Mouse (Mus musculus): Measurements from ENCODE around the gene Mst1r.

The Mst1r gene

DNA sequence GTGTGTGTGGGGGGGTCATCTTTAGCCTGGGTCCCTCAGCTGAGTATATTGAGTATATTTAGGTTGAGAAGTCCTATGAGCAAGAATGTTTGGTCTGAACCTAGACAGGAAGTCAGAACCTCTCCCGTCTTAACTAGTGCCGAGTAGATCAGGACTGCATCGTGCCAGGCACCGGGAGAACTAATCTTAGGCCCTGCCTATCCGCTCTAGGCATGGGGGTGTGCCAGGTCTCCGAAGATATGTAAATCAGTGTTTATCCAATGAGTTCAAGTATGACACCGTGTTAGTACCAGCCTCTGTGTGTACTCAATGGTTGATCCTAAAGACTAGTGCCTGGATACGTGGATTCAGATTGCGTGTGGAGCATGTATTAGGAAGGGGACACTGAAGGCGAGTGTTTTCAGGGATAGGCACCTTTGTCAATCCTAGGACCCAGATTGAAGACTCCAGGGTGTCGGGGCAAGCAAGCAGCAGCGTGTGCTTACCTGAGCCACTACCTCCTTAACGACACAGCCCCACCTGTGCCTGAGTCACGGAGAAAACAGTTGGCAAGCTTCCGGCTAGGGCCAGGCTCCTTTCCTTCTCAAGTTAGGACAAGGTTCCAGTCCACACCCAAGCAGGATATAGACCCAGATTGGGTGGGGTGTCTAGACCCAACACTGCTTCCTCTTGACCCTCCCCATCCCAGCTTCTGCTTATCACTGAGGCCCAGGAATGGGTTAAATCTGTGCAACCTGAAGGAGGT lies 3.5 kb downstream of the Mst1r start:
- in situ Hi-C loops (cut with MboI; ENCODE audit: unreplicated experiment in 2 of 2): loop anchor here in 1 of 2 experiments (5.0 kb wide), 1 partner anchor 37 kb away; no protein-coding TSS in a partner anchor

GRCm38 (mm10) chr9:107914764-107915420 lies 8.2 kb downstream of the Mst1r start:
- in situ Hi-C loops (cut with MboI; ENCODE audit: unreplicated experiment in 2 of 2): loop anchor here in 1 of 2 experiments (5.0 kb wide), 1 partner anchor 32 kb away; no protein-coding TSS in a partner anchor

DNA sequence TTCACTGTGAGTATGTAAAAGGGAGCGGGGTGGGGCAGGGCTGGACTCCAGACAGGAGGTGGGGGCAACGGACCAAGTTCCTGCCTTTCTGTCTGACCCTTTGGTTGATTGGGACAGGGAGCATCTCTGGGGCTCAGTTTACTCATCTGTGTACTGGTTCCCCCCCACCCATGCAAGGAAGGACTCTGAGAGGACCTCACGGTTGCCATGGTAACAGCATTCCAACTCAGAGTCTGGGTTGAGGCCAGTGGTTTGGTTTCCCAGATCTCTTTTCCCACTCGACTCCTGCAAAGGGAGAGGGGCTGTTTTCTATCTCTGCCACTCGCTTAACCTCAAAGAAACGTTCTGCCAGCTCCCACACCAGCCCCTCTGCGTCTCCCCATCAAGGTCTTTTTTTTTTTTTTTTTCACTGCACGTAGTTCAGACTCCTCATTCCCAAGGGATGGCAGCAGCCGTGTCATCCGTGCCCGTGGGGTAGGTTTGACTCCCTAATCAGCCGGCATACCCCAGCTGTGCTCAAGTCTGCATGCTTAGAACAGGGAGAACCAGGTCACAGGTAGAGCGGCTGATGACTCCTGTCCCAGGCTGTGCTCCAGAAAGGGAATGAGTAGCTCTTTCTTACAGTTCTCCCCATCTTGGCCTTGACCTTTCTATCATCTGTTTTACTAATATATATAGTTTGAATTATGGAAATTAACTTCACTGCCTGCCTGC lies 11.4 kb downstream of the Mst1r start:
- in situ Hi-C loops (cut with MboI; ENCODE audit: unreplicated experiment in 2 of 2): no loop called here

DNA sequence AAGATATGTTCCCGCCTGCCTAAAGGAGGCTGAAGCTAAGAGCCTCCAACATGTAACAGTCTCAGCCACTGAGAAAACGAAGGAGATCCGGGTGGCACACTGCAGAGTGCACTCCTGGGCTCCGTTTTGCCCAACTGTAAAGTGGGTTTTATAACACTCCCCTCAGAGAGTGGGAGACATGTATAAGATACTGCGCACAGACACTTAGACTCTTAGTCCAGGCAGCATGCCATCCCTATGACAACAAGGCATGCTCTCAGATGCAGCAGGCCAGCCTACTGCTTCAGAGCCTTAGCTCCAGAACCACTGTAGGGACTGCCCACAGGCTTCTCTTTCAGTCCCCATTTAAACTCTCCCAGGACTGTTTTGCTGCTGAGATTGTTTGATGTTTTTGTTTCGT lies 12.2 kb downstream of the Mst1r start:
- in situ Hi-C loops (cut with MboI; ENCODE audit: unreplicated experiment in 2 of 2): no loop called here

GRCm38 (mm10) chr9:107919441-107919840 lies 12.8 kb downstream of the Mst1r start:
- in situ Hi-C loops (cut with MboI; ENCODE audit: unreplicated experiment in 2 of 2): no loop called here

- in situ Hi-C loops (cut with MboI; ENCODE audit: unreplicated experiment in 2 of 2): no loop called here
These were observed 16.3 kb downstream of the Mst1r start for GRCm38 (mm10) chr9:107923021-107923420.

- in situ Hi-C loops (cut with MboI; ENCODE audit: unreplicated experiment in 2 of 2): no loop called here
These were observed 17.3 kb downstream of the Mst1r start for GRCm38 (mm10) chr9:107923956-107924355.

- in situ Hi-C loops (cut with MboI; ENCODE audit: unreplicated experiment in 2 of 2): no loop called here
These were observed 18.6 kb downstream of the Mst1r start for GRCm38 (mm10) chr9:107925251-107925650.

GRCm38 (mm10) chr9:107926920-107927420 lies 20.3 kb downstream of the Mst1r start:
- in situ Hi-C loops (cut with MboI; ENCODE audit: unreplicated experiment in 2 of 2): no loop called here

DNA sequence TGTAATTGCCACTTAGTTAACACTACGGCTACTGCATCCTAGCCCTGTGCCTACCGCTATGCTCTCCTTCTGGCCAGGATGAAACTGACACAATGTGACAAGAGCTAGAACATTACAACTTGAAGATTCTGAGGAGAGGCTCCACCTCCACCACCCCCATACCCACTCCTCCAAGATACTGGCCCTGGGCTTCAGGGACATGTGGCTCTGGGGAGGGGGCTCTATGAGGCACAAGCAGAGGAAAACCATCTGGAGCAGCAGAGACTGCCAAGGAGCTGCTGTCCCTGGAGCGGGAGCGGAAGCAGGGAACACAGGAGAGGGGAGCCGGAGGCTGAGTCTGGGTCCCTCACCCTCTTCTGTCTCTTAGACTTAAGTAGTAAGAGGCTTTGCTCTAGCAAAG lies 21.1 kb downstream of the Mst1r start:
- in situ Hi-C loops (cut with MboI; ENCODE audit: unreplicated experiment in 2 of 2): no loop called here

GRCm38 (mm10) chr9:107928169-107928568 lies 21.5 kb downstream of the Mst1r start, which contains the start of gene Actl11:
Gene Actl11 (plus strand): TSS chr9:107928469.
- in situ Hi-C loops (cut with MboI; ENCODE audit: unreplicated experiment in 2 of 2): no loop called here

DNA sequence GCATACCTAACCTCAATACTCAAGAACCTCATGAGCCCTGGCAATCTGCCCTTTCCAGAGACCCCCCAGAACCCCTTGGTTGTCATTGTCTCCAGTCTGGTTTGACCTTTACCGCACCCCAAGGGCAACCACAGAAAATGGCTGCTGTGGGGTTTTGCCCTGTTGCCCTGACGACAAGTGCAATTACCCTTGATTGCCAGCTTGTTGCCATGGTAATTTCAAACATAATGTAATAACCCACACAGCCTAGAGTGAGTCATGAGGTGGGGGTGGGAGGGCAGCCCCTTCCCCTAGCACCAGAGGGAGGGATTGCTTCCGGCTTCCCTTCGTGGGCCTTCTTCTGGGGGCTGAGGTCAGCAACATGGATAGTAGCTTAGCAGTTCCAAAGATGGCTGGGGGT lies 25.5 kb downstream of the Mst1r start:
- in situ Hi-C loops (cut with MboI; ENCODE audit: unreplicated experiment in 2 of 2): no loop called here

DNA sequence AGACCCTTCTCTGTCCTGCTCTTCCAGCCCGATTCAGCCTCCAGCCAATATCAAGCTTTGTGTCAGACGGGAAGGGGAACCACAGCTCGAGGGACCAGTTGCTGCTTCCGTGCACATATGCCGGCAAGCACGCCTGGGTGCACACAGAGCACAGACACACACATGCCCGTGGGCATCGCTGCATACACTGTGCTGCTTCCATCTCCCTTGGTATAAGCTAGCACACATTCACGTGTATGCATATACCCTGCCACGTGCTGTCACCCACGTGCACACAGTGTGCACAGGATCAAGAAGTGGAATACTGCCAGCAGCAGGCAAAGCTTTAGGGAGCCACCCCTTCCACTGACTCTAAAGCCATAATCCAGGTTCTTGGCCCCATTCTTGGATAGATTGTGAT lies 27.5 kb downstream of the Mst1r start:
- in situ Hi-C loops (cut with MboI; ENCODE audit: unreplicated experiment in 2 of 2): no loop called here

DNA sequence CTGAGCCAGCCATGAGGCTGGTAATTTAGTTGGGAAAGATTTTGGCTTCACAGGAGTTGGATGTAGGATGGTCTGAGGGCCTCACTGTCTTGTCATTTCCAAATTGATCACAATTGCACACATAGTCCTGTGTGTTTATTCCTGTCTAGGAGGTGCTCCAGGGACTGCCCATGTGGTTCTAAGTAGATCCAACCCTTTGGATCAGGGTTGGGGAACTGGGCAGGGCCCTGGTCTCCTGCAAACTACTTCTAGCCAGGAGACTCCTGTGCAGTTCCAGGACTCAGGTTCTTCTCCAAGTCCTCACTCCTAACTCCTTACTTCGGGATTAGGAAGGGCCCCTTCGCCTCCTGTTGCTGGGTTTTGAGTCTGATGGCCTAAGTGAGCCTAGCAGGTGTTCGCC lies 28.7 kb downstream of the Mst1r start, which contains the start of gene Camkv:
Gene Camkv (plus strand): TSS at position 301 of the 400 bp plus-strand sequence.
- in situ Hi-C loops (cut with MboI; ENCODE audit: unreplicated experiment in 2 of 2): no loop called here

DNA sequence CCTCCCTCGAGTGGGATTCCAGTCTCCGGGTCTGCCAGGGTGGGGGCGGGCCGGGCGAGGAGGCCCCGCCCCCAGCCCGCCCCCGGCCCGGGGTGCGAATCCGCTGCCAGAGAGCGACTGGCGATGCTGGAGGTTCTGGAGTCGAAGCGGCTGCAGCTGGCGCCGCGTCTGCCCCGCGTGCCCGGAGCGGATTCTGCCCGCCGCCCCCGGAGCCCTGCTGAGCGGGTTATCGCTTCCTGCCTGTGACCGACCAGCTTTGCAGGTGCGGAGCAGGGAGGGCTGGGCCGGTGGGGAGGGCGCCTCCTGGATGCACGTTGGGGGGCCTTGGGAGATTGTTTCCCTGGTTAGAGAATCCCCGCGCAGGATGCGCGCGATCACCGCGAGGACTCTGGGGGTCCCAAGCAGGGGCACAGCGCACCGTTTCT lies 29.1 kb downstream of the Mst1r start:
- in situ Hi-C loops (cut with MboI; ENCODE audit: unreplicated experiment in 2 of 2): no loop called here

- in situ Hi-C loops (cut with MboI; ENCODE audit: unreplicated experiment in 2 of 2): no loop called here
These were observed 29.6 kb downstream of the Mst1r start for GRCm38 (mm10) chr9:107936215-107936822.

- in situ Hi-C loops (cut with MboI; ENCODE audit: unreplicated experiment in 2 of 2): no loop called here
These were observed 30.2 kb downstream of the Mst1r start for GRCm38 (mm10) chr9:107936831-107937230.

- in situ Hi-C loops (cut with MboI; ENCODE audit: unreplicated experiment in 2 of 2): loop anchor here in 1 of 2 experiments (5.0 kb wide), 1 partner anchor 35 kb away; no protein-coding TSS in a partner anchor
These were observed 40.8 kb downstream of the Mst1r start for GRCm38 (mm10) chr9:107947241-107948194.

- in situ Hi-C loops (cut with MboI; ENCODE audit: unreplicated experiment in 2 of 2): loop anchor here in 1 of 2 experiments (5.0 kb wide), 1 partner anchor 37 kb away; no protein-coding TSS in a partner anchor
These were observed 42.7 kb downstream of the Mst1r start for GRCm38 (mm10) chr9:107949184-107949921.
